Mouse (Mus musculus) stomach, postnatal 0 days (tissue): ENCODE results near the gene Tmem274. TPM values are rescaled to one million over a fixed set of nuclear protein-coding genes. Genes with fewer than 3 reads are reported as not detected.

Experiments
- ATAC-seq: fragments of 200-750 bp; cut with Nextera tagmentation; 2 replicates; pipeline ENCODE4 v1.8.0; 2017; ENCODE audit not compliant: low FRiP score, low TSS enrichment
- DNase-seq: peaks from one replicate; pipeline ENCODE4 v3.0.0-alpha.2; 2016; ENCODE audit warnings: low spot score
- H3K27ac ChIP-seq: fragments of 300-500 bp; sonication (generic); replicated peaks from 2 replicates; pipeline ENCODE4 v1.5.1; 2014; ENCODE audit warnings: mild to moderate bottlenecking, control low read depth
- H3K27me3 ChIP-seq: fragments of 300-500 bp; sonication (generic); 2 replicates; pipeline ENCODE4 v1.6.1; 2014; ENCODE audit warnings: low read length; ENCODE audit not compliant: control insufficient read depth, insufficient read depth
- H3K36me3 ChIP-seq: fragments of 300-500 bp; sonication (generic); 2 replicates; pipeline ENCODE4 v1.6.1; 2014; ENCODE audit warnings: low read length, mixed read lengths; ENCODE audit not compliant: control insufficient read depth, insufficient read depth
- H3K4me1 ChIP-seq: fragments of 300-500 bp; sonication (generic); replicated peaks from 2 replicates; pipeline ENCODE4 v1.6.1; 2014; ENCODE audit warnings: antibody characterized with exemption; ENCODE audit not compliant: control insufficient read depth, insufficient read depth
- H3K4me2 ChIP-seq: fragments of 300-500 bp; sonication (generic); replicated peaks from 2 replicates; pipeline ENCODE4 v1.6.1; 2014; ENCODE audit warnings: low read depth, mild to moderate bottlenecking, control low read depth, moderate library complexity
- H3K4me3 ChIP-seq: fragments of 300-500 bp; sonication (generic); 2 replicates; pipeline ENCODE4 v1.5.1; 2014; ENCODE audit warnings: low read depth, low read length, control low read depth
- H3K9ac ChIP-seq: fragments of 300-500 bp; sonication (generic); 2 replicates; pipeline ENCODE4 v1.6.1; 2014; ENCODE audit warnings: mild to moderate bottlenecking, low read length, control low read depth, mixed read lengths
- H3K9me3 ChIP-seq: fragments of 300-500 bp; sonication (generic); 2 replicates; pipeline ENCODE4 v1.6.1; 2016; ENCODE audit warnings: low read length; ENCODE audit not compliant: control insufficient read depth
- CTCF ChIP-seq: IDR thresholded peaks from 2 replicates; pipeline ENCODE4 v1.5.1; 2016; ENCODE audit warnings: antibody characterized with exemption, low read depth, mild to moderate bottlenecking, moderate library complexity
- EP300 ChIP-seq: optimal IDR thresholded peaks from 2 replicates; pipeline ENCODE3; 2016; ENCODE audit warnings: antibody characterized with exemption
- WGBS: fragments of 180-500 bp; shearing (Covaris S2); extraction: QIAGEN DNeasy Blood & Tissue Kit; methylation state at CpG from one replicate; pipeline ENCODE4 v1.1.7; 2014; 5-methylcytosine and 5-hydroxymethylcytosine counted together
- polyA plus RNA-seq: library from polyadenylated mRNA; unstranded; fragments of >200 nt; fragmentation: Nextera tagmentation; extraction: Ambion mirVana; gene quantifications from 2 replicates; pipeline ENCODE4 v1.2.1, GENCODE M21; 2015

The Tmem274 gene
- polyA plus RNA-seq, 1 experiment from 2014 or later = not detected

GRCm38 (mm10) chr4:149506904-149507303 is 29.7 kb downstream of the Tmem274 start:
- DNase-seq (no peak), ATAC-seq (no peak)
- Histone ChIP-seq H3K4me2 (no peak overlapping the region), H3K9ac (no peak overlapping the region), H3K4me3 (no peak overlapping the region), H3K27me3 (no peaks in the 10 kb centered on the region), H3K4me1 (no peaks in the 10 kb centered on the region), H3K9me3 (no peaks in the 10 kb centered on the region), H3K36me3 (no peaks in the 10 kb centered on the region), H3K27ac (no peak overlapping the region)
- TF ChIP-seq EP300 (no peak), CTCF (no peak)
- whole genome bisulfite sequencing = 75% methylated on average over 3 of the region's 3 CpGs

- Histone ChIP-seq H3K9me3 (no peaks in the 10 kb centered on the region), H3K36me3 (no peaks in the 10 kb centered on the region), H3K4me1 (no peaks in the 10 kb centered on the region), H3K27me3 (no peaks in the 10 kb centered on the region), H3K4me2 (no peak overlapping the region), H3K27ac (no peak overlapping the region), H3K4me3 (no peak overlapping the region), H3K9ac (no peak overlapping the region)
- TF ChIP-seq CTCF (no peak), EP300 (no peak)
- 48% methylated on average over 6 of the region's 6 CpGs for WGBS
- no peak for DNase-seq
- ATAC-seq = no peak
These were observed 34.1 kb downstream of the Tmem274 start for GRCm38 (mm10) chr4:149511221-149511646.

- Histone ChIP-seq H3K9ac (no peak overlapping the region), H3K9me3 (no peaks in the 10 kb centered on the region), H3K36me3 (no peaks in the 10 kb centered on the region), H3K4me1 (no peaks in the 10 kb centered on the region), H3K4me3 (no peak overlapping the region), H3K27ac (no peak overlapping the region), H3K4me2 (no peak overlapping the region), H3K27me3 (no peaks in the 10 kb centered on the region)
- DNase-seq (no peak), ATAC-seq (no peak)
- WGBS = 64% methylated on average over 7 of the region's 7 CpGs
- TF ChIP-seq CTCF (no peak), EP300 (no peak)
These were observed 34.9 kb downstream of the Tmem274 start for GRCm38 (mm10) chr4:149512072-149512471.

- Histone ChIP-seq H3K27ac (no peak overlapping the region), H3K9ac (no peak overlapping the region), H3K4me1 (no peaks in the 10 kb centered on the region; the same call in 1 of the 2 replicates), H3K4me3 (no peak overlapping the region), H3K9me3 (no peaks in the 10 kb centered on the region), H3K27me3 (no peaks in the 10 kb centered on the region), H3K36me3 (no peaks in the 10 kb centered on the region), H3K4me2 (no peak overlapping the region)
- no peak for TF ChIP-seq EP300
- no peak for TF ChIP-seq CTCF
- ATAC-seq (no peak), DNase-seq (no peak)
- 85% methylated on average over 5 of the region's 5 CpGs for whole genome bisulfite sequencing
These were observed 38.5 kb downstream of the Tmem274 start for GRCm38 (mm10) chr4:149515706-149516105.

- peak within 1 kb of the TSS; percentile 91 for H3K4me2 ChIP-seq
- under 1% methylated on average over 26 of the region's 46 CpGs for WGBS
- H3K36me3 ChIP-seq = no peaks in the 10 kb centered on the region
- H3K27ac ChIP-seq = peak within 1 kb of the TSS; percentile 84
- H3K9me3 ChIP-seq = no peaks in the 10 kb centered on the region
- ATAC-seq = peak; percentile 99
- no peaks in the 10 kb centered on the region for H3K27me3 ChIP-seq
- DNase-seq = peak; percentile 99
- H3K4me3 ChIP-seq = peak within 1 kb of the TSS; percentile 80
- no peaks in the 10 kb centered on the region; the same call in 1 of the 2 replicates for H3K4me1 ChIP-seq
- no peak for TF ChIP-seq EP300
- TF ChIP-seq CTCF = no peak
- H3K9ac ChIP-seq = peak within 1 kb of the TSS; percentile 89
These were observed 40.7 kb downstream of the Tmem274 start, which contains the start of gene Ctnnbip1 for GRCm38 (mm10) chr4:149517868-149518340. Gene Ctnnbip1 (plus strand): TSS chr4:149518236.

- Histone ChIP-seq H3K4me1 (no peaks in the 10 kb centered on the region; the same call in 1 of the 2 replicates), H3K36me3 (no peaks in the 10 kb centered on the region), H3K27me3 (no peaks in the 10 kb centered on the region), H3K4me3 (peak overlapping the region; percentile 80), H3K4me2 (peak overlapping the region; percentile 91), H3K9ac (peak overlapping the region; percentile 89), H3K9me3 (no peaks in the 10 kb centered on the region), H3K27ac (peak overlapping the region; percentile 84)
- peak; percentile 27 for DNase-seq
- ATAC-seq = peak; percentile 7; the same call in 1 of the 2 replicates
- no peak for TF ChIP-seq CTCF
- TF ChIP-seq EP300 = no peak
- WGBS = 8% methylated on average over 14 of the region's 52 CpGs
These were observed 41.4 kb downstream of the Tmem274 start for GRCm38 (mm10) chr4:149518351-149519220.
